Mouse (Mus musculus): ENCODE measurements around the gene Phf24.

Phf24 gene

DNA sequence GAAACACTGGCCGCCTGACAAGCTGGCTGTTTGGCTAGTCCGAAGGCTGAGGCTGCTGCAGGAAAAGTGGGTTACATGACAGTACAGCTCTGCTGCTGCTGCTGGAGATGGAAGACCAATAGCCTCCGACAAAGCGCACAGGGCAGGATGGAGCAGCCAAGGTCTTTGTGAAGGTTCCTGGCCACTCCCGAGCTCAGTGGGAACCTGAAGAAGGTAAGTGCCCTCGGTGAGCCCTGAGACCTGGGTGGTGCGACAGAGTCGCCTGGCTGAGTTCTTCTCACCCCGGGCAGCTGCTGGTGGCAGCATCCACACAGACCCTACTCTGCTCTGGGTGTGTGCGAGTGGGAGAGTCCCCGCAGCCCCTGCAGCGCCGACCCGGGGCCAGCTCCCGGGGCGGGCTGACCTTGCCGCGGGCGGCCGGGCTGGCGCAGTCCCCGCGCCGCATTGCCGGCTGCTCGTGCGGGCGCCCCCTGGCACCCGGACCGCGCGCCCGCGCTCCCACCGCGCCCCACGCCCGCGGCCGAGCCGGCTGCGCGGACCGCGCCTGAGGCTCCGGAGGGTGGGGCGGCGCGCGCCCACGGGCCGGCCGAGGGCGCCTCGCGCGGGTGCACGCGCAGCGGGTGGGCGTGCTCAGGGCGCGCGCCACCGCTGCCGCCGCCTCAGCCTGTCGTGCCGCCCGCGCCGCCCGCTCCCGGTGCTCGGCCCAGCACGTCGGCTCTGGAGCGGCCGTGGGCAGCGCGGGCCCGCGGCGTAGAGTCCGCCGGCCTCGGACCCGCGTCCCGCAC is at the start of gene Phf24:
Gene Phf24 (plus strand): TSS at position 44 of the 785 bp plus-strand sequence.
- in situ Hi-C loops (cut with MboI; ENCODE audit: unreplicated experiment in 2 of 2): no loop called here

GRCm38 (mm10) chr4:42867390-42867789 is 49.1 kb upstream of the Phf24 start:
- in situ Hi-C loops (cut with MboI; ENCODE audit: unreplicated experiment in 2 of 2): no loop called here

GRCm38 (mm10) chr4:42868193-42868592 is 48.3 kb upstream of the Phf24 start:
- in situ Hi-C loops (cut with MboI; ENCODE audit: unreplicated experiment in 2 of 2): no loop called here

GRCm38 (mm10) chr4:42870748-42871147 is 45.7 kb upstream of the Phf24 start:
- in situ Hi-C loops (cut with MboI; ENCODE audit: unreplicated experiment in 2 of 2): no loop called here

- in situ Hi-C loops (cut with MboI; ENCODE audit: unreplicated experiment in 2 of 2): no loop called here
Observed at GRCm38 (mm10) chr4:42872151-42872550, 44.3 kb upstream of the Phf24 start.

GRCm38 (mm10) chr4:42872746-42873435 is 43.6 kb upstream of the Phf24 start:
- in situ Hi-C loops (cut with MboI; ENCODE audit: unreplicated experiment in 2 of 2): no loop called here

- in situ Hi-C loops (cut with MboI; ENCODE audit: unreplicated experiment in 2 of 2): no loop called here
Observed at GRCm38 (mm10) chr4:42874134-42874533, 42.3 kb upstream of the Phf24 start, which contains the start of gene Fam205c. TSS of gene Fam205c (minus strand) at chr4:42874234.

DNA sequence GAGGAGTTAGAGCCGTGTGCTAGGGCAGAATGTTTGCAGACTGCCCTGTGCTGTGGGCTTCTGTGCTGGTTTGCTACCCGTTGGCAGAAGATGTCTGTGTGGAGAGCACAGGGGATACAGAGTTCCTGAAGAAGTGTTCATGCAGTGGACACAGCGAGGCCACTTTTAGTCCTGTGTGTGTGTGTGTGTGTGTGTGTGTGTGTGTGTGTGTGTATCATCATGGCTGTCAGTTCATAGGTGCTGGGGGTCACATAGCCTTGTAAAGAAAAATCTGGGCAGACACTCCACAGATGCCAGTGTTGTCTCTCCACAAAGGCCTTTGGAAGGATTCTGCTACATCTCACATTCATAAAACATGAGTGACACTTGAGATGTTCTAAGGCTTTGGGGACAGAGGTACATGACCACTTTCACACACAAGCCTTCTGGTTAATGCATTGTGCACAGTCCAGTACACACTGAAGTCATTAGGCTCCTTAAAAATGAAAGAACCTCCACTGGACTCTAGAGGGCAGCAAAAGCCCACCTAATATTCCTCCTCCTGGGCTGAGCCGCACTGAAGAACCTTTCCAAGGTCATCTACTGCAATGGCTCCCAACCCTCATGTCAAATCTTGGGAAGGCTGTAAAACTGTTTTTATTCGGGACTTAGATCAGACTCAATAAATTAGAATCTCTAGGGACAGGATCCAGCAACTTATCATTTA is 39.7 kb upstream of the Phf24 start:
- in situ Hi-C loops (cut with MboI; ENCODE audit: unreplicated experiment in 2 of 2): loop anchor here (5.0 kb wide), 1 partner anchor 86 kb away; no protein-coding TSS in a partner anchor

DNA sequence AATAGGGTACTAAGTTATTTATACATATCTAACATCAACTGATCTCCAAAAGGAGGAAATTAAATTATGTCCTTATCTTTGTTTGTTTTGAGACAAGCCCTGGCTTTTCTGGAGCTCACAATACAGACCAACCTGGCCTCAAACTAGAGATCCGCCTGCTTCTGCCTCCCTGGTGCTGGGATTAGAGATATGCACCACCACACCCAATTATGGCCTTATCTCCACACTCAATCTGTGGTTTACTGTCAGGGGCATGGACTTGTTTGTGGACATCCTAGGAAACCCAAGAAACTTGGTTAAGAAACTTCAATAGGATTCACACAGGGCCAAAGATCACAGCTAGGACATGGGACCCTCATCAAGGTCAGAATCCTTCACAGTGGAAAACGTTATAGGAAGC is 38.8 kb upstream of the Phf24 start:
- in situ Hi-C loops (cut with MboI; ENCODE audit: unreplicated experiment in 2 of 2): loop anchor here (5.0 kb wide), 1 partner anchor 85 kb away; no protein-coding TSS in a partner anchor

DNA sequence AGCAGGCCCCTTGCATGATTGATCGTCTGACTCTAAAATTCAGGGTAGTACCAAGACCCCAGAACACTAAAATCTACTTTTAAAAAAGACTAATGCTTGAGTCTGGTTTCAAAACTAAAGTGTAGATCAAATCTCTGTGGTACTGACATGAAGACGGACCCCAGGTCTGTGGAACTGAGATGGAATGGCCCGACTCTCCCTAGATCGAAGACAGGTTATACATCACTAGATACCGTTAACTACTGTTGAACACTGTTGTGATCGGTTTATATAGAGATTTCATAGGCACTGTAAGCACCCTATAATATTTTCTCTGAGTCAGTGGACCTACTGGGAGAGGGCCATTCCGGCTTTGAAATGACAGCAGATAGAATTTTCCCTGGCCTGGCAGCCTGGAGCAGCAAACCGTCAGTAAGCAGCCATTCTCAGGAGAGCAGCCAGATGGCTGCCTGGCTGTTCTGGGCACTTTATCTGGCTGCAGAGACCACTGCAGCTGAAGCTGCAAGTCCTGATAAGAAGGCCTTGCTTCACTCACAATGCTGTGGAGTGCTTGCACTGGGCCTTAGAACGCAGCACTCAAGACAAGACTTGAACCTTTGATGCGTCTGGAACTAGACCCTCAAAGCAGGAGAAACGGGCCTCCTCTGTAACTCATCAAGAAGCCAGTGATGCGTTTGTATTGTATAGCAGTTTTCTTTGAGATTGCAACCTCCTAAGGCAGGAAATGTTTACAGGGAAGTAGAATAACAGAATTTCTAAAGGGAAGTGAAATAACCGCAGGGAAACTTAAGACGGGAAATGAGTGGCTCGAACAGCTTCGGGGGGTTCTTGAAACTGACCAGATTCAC is 36.4 kb upstream of the Phf24 start:
- in situ Hi-C loops (cut with MboI; ENCODE audit: unreplicated experiment in 2 of 2): loop anchor here (5.0 kb wide), 1 partner anchor 82 kb away; no protein-coding TSS in a partner anchor

DNA sequence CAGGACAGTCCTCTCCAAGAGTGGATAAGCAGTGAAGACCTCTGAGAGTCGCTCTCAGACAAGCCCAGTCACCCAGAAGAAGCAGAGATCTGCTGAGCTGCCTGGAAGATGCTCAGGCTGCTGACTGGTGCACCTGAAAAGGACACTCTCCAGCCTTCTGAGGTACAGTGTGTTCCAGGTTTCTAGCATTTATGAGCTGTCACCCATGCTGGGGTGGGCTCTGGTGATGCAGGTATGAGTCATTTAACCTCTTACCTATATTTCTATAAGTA is 35.8 kb upstream of the Phf24 start:
- in situ Hi-C loops (cut with MboI; ENCODE audit: unreplicated experiment in 2 of 2): no loop called here

- in situ Hi-C loops (cut with MboI; ENCODE audit: unreplicated experiment in 2 of 2): no loop called here
Observed at GRCm38 (mm10) chr4:42886926-42887325, 29.5 kb upstream of the Phf24 start.

DNA sequence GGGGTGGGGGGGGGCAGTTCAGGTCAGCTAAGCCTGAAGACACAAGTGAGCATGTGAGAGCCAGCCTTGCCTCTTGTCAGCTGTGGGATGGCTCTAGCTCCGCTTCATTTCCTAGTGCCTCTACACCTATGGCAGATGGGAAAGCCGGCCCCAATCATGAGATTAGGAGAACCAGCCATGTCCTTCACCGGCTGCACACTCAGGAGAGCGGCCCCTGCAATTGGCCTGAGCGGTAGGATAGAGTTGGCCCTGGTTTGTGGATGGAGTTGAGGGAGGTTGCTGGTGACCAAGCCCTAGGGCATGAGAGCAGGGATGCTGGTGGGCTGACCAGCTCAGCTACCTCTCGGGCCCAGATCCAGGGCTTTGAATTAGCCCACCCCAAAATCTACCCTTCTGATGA is 27.7 kb upstream of the Phf24 start:
- in situ Hi-C loops (cut with MboI; ENCODE audit: unreplicated experiment in 2 of 2): no loop called here

- in situ Hi-C loops (cut with MboI; ENCODE audit: unreplicated experiment in 2 of 2): no loop called here
Observed at GRCm38 (mm10) chr4:42891176-42891575, 25.3 kb upstream of the Phf24 start.

DNA sequence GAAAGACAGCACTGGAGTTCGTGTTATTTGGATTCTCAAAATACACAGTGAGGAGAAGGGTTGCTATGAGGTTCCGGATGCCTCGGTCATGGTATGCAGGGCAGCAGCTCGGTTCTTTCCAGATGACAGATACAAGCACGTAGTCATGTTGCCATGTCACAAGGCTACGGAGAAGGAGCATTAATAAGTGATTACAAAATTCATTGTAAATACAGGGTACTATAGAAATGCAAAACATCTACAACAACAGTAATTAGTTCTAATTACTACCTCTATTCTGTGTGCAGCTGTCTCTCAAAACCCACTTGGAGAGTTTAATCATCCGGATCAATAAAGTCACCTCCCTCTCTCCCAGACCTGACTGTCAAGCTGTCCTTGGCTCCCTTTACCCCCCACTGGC is 21.3 kb upstream of the Phf24 start:
- in situ Hi-C loops (cut with MboI; ENCODE audit: unreplicated experiment in 2 of 2): no loop called here

DNA sequence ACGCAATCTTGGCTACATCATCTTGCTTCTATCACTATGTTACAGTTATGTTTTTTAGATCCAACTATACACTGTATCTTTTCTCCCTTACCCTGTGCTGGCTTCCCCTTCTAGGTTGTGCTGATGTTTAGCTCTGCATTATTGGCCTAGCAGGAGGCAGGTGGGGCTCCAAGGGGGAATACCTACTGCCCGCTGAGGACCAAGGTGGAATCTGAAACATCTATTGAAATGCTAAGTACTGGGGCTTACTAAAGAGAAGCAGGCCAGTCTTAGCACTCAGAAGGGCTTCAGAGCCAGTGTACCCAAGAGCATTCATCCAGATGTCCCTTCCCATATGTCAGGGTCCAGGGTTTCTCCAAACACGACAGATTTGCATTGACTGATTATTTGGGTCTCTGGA is 17.5 kb upstream of the Phf24 start:
- in situ Hi-C loops (cut with MboI; ENCODE audit: unreplicated experiment in 2 of 2): no loop called here

DNA sequence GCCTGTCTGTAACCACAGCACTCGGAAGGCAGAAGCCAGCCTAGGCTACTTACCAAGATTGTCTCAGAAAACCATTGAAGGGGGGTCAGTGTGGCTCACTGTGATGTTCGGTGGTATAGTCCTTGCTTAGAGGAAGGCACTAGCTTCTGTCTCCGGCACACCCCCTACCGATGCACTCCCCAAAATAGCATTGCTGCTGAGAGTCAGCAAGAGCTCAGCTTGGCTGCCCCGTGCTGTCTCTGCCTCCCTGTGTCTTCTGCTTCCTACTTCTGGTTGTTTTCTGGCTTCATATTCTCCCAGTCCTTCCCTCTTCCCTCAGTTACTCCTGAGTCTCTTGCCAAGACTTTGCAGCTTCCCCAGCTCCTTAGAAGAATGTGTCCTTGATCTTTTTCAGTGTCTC is 15.6 kb upstream of the Phf24 start:
- in situ Hi-C loops (cut with MboI; ENCODE audit: unreplicated experiment in 2 of 2): no loop called here

- in situ Hi-C loops (cut with MboI; ENCODE audit: unreplicated experiment in 2 of 2): no loop called here
Observed at GRCm38 (mm10) chr4:42902174-42902573, 14.3 kb upstream of the Phf24 start.

DNA sequence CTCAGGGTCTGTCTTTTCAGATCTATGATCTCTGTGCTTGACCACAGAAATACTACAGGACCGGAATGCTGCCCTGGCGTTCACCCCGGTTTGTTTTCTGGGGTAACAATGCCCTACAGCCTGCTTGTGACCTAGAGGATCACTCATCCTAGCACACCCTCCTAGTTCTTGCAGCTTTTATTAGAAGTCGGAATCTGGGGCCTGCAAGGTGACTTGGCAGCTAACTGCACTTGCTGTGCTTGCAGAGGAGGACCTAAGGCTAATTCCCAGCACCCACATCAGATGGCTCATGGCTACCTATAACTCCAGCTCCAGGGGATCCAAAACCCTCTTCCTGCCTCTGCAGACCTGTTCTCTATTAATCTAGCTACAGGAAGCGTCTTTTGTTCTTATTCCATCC is 13.7 kb upstream of the Phf24 start:
- in situ Hi-C loops (cut with MboI; ENCODE audit: unreplicated experiment in 2 of 2): no loop called here

DNA sequence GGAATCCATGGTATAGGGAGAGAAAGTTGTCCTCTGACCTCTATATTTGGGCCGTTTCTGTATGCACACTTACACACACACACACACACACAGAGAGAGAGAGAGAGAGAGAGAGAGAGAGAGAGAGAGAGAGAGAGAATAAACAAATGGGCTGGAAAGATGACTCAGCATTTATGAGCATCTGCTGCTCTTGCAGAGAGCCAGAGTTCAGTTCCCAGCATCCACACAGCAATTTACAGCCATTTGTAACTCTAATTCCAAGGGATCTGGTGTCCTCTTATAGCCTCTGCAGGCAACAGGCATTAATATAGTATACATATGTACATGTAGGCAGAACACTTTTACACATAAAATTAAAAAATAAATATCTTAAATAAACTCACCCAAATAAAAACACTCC is 12.5 kb upstream of the Phf24 start:
- in situ Hi-C loops (cut with MboI; ENCODE audit: unreplicated experiment in 2 of 2): no loop called here

DNA sequence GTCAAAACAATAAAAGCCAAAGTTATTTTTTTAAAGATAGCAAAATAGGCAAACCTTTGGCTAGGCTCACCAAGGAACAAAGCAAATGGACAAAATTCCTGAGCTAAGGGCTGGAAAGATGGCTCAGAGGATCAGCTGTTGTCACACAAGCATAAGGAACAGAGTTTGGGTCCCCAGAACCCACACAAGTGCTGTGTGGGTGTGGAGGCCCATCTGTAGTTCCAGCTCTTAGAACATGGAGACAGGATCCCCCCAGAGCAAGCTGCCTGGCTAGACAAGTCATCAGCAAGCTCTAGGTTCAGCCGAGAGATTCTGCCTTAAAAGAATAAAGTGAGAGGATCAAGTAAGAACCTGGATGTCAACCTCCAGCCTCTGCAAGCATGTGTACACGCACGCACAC is 11.9 kb upstream of the Phf24 start:
- in situ Hi-C loops (cut with MboI; ENCODE audit: unreplicated experiment in 2 of 2): no loop called here
